Mouse (Mus musculus): Measurements from ENCODE around the gene Chrne. TPM values are rescaled to one million over a fixed set of nuclear protein-coding genes. Genes with fewer than 3 reads are reported as not detected.

Chrne gene
- polyA plus RNA-seq, 1 experiment, result 0.53 TPM

- peaks cover 15% of the 10 kb centered on the region for H3K4me1 ChIP-seq (replicated peaks; ENCODE audit: control insufficient read depth, insufficient read depth, low read length)
- TF ChIP-seq CTCF (IDR thresholded peaks at IDR 0.05; ENCODE audit: borderline replicate concordance, control insufficient read depth, extremely low read depth, insufficient read depth, low read length, poor library complexity) (no peak), POLR2A (IDR thresholded peaks at IDR 0.05; ENCODE audit: control insufficient read depth, extremely low read depth, insufficient read depth, low read length, poor library complexity) (no peak)
- H3K27me3 ChIP-seq (ENCODE audit: control insufficient read depth, insufficient read depth, low read length), result no peaks in the 10 kb centered on the region
- no peak overlapping the region for H3K27ac ChIP-seq (ENCODE audit: control insufficient read depth, insufficient read depth, low read length)
- no peak for DNase-seq
- H3K36me3 ChIP-seq (ENCODE audit: control insufficient read depth, insufficient read depth, low read length), result no peaks in the 10 kb centered on the region
- 99% methylated on average over 6 of the region's 6 CpGs for WGBS
- no peak overlapping the region for H3K4me3 ChIP-seq (ENCODE audit: control insufficient read depth, insufficient read depth, low read length)
These were observed 24.0 kb upstream of the Chrne start for GRCm38 (mm10) chr11:70643051-70643450.

DNA sequence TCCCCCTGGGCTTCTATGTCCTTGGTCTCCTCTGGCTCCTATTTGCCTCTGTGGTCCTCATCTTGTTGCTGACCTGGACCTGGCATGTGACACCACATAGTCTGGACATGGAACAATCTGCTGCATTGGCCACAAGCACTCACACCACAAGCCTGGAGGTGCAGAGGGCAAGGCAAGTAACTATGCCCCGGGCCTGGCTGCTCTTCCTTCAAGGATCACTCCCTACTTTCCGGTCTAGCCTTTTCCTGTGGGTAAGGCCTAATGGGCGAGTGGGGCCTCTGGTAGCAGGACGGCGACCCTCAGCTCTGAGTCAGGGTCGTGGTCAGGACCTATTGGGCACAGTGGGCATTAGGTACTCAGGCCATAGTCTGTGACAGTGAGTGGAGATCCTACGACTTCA is 22.2 kb upstream of the Chrne start:
- no peak for DNase-seq
- Histone ChIP-seq H3K27me3 (ENCODE audit: control insufficient read depth, insufficient read depth, low read length) (no peaks in the 10 kb centered on the region), H3K27ac (ENCODE audit: control insufficient read depth, insufficient read depth, low read length) (no peak overlapping the region), H3K4me3 (ENCODE audit: control insufficient read depth, insufficient read depth, low read length) (no peak overlapping the region), H3K36me3 (ENCODE audit: control insufficient read depth, insufficient read depth, low read length) (no peaks in the 10 kb centered on the region), H3K4me1 (replicated peaks; ENCODE audit: control insufficient read depth, insufficient read depth, low read length) (peaks cover 12% of the 10 kb centered on the region)
- TF ChIP-seq CTCF (IDR thresholded peaks at IDR 0.05; ENCODE audit: borderline replicate concordance, control insufficient read depth, extremely low read depth, insufficient read depth, low read length, poor library complexity) (no peak), POLR2A (IDR thresholded peaks at IDR 0.05; ENCODE audit: control insufficient read depth, extremely low read depth, insufficient read depth, low read length, poor library complexity) (no peak)
- 89% methylated on average over 7 of the region's 7 CpGs for WGBS

- TF ChIP-seq CTCF (IDR thresholded peaks at IDR 0.05; ENCODE audit: borderline replicate concordance, control insufficient read depth, extremely low read depth, insufficient read depth, low read length, poor library complexity) (no peak), POLR2A (IDR thresholded peaks at IDR 0.05; ENCODE audit: control insufficient read depth, extremely low read depth, insufficient read depth, low read length, poor library complexity) (no peak)
- 95% methylated on average over 8 of the region's 8 CpGs for WGBS
- no peaks in the 10 kb centered on the region for H3K36me3 ChIP-seq (ENCODE audit: control insufficient read depth, insufficient read depth, low read length)
- H3K4me1 ChIP-seq (replicated peaks; ENCODE audit: control insufficient read depth, insufficient read depth, low read length), result no peaks in the 10 kb centered on the region
- no peak for DNase-seq
- H3K4me3 ChIP-seq (ENCODE audit: control insufficient read depth, insufficient read depth, low read length), result no peak overlapping the region
- no peak overlapping the region for H3K27ac ChIP-seq (ENCODE audit: control insufficient read depth, insufficient read depth, low read length)
- H3K27me3 ChIP-seq (ENCODE audit: control insufficient read depth, insufficient read depth, low read length), result no peaks in the 10 kb centered on the region
These were observed 21.0 kb upstream of the Chrne start for GRCm38 (mm10) chr11:70639976-70640375.

DNA sequence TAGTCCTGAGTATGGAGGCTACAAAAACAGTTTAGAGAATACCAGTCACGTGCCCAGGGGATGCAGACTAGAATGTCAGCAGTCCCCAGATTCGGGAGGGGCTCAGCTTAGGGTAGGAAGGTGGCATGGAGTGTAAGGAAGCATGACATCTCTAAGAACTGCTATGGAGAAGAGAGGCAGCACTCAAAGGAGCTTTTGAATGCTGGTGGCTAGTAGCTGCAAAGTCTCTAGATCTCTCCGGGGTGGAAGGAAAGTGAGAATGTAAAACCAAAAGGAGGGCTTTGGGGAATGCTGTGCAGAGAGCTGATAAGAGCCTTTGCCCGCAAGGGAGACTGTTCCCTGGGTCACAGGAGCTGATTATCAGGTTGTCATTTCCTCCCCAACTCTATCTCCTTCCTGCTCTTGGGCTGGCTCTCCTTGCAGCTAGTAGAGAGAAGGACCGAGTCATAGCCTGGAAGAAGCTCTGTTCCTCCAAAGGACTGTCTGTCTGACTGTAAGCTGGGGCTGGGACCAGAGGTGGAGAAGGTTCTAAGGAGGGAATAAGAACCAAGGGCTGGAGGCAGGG is 19.8 kb upstream of the Chrne start, which contains the start of gene Gp1ba:
Gene Gp1ba (plus strand): TSS at position 409 of the 565 bp plus-strand sequence.
- WGBS, result 10% methylated on average over 5 of the region's 5 CpGs
- no peak for TF ChIP-seq CTCF (IDR thresholded peaks at IDR 0.05; ENCODE audit: borderline replicate concordance, control insufficient read depth, extremely low read depth, insufficient read depth, low read length, poor library complexity)
- no peak for TF ChIP-seq POLR2A (IDR thresholded peaks at IDR 0.05; ENCODE audit: control insufficient read depth, extremely low read depth, insufficient read depth, low read length, poor library complexity)
- DNase-seq, result no peak
- Histone ChIP-seq H3K27ac (ENCODE audit: control insufficient read depth, insufficient read depth, low read length) (no peak within 1 kb of the TSS), H3K36me3 (ENCODE audit: control insufficient read depth, insufficient read depth, low read length) (no peaks in the 10 kb centered on the region), H3K4me1 (replicated peaks; ENCODE audit: control insufficient read depth, insufficient read depth, low read length) (no peaks in the 10 kb centered on the region), H3K4me3 (ENCODE audit: control insufficient read depth, insufficient read depth, low read length) (no peak within 1 kb of the TSS), H3K27me3 (ENCODE audit: control insufficient read depth, insufficient read depth, low read length) (no peaks in the 10 kb centered on the region)

DNA sequence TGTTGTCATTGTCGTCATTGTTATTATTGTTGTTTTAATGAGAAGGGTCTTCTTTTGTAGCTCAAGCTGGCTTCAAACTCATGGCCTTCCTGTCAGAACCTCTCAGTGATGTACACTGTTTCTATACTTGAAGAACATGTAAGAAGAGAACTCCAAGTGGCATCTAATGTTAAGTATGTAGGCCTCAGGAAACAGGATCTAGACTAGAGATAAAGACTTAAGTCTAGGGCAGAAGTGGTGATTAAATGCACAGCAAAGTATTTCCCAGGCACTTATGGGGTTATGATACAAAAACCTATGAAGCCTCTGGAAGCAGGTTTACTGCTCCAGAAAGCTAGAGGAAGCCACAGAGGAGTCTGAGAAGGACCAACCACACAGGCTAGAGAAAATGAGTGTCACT is 19.3 kb upstream of the Chrne start:
- WGBS, result 90% methylated on average over 1 of the region's 1 CpGs
- H3K4me3 ChIP-seq (ENCODE audit: control insufficient read depth, insufficient read depth, low read length), result no peak overlapping the region
- TF ChIP-seq CTCF (IDR thresholded peaks at IDR 0.05; ENCODE audit: borderline replicate concordance, control insufficient read depth, extremely low read depth, insufficient read depth, low read length, poor library complexity), result no peak
- TF ChIP-seq POLR2A (IDR thresholded peaks at IDR 0.05; ENCODE audit: control insufficient read depth, extremely low read depth, insufficient read depth, low read length, poor library complexity), result no peak
- H3K36me3 ChIP-seq (ENCODE audit: control insufficient read depth, insufficient read depth, low read length), result no peaks in the 10 kb centered on the region
- no peak for DNase-seq
- H3K4me1 ChIP-seq (replicated peaks; ENCODE audit: control insufficient read depth, insufficient read depth, low read length), result no peaks in the 10 kb centered on the region
- H3K27ac ChIP-seq (ENCODE audit: control insufficient read depth, insufficient read depth, low read length), result no peak overlapping the region
- H3K27me3 ChIP-seq (ENCODE audit: control insufficient read depth, insufficient read depth, low read length), result no peaks in the 10 kb centered on the region

DNA sequence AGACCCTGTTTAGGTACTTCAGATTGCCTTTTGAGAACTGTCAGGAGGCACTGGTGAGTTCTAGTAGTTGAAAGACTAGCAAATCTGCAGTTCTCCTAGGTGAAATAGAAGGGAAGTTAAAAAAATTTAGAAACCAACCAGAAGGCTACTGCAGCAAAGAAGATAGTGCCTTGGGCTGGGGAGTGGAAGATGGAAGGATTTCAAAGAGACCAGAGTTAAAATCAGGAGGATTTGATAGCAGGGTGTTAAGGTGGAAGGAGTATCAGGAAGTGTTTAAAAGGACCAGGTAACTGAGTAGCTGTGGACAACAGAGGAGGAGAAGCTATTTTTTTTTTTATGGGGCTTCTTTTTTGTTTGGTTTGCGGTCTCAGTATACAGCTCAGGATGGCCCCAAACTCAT is 18.7 kb upstream of the Chrne start:
- Histone ChIP-seq H3K27ac (ENCODE audit: control insufficient read depth, insufficient read depth, low read length) (no peak overlapping the region), H3K4me3 (ENCODE audit: control insufficient read depth, insufficient read depth, low read length) (no peak overlapping the region), H3K27me3 (ENCODE audit: control insufficient read depth, insufficient read depth, low read length) (no peaks in the 10 kb centered on the region), H3K4me1 (replicated peaks; ENCODE audit: control insufficient read depth, insufficient read depth, low read length) (no peaks in the 10 kb centered on the region), H3K36me3 (ENCODE audit: control insufficient read depth, insufficient read depth, low read length) (no peaks in the 10 kb centered on the region)
- no peak for DNase-seq
- WGBS, result 100% methylated on average over 1 of the region's 1 CpGs
- no peak for TF ChIP-seq POLR2A (IDR thresholded peaks at IDR 0.05; ENCODE audit: control insufficient read depth, extremely low read depth, insufficient read depth, low read length, poor library complexity)
- TF ChIP-seq CTCF (IDR thresholded peaks at IDR 0.05; ENCODE audit: borderline replicate concordance, control insufficient read depth, extremely low read depth, insufficient read depth, low read length, poor library complexity), result no peak

GRCm38 (mm10) chr11:70635601-70636000 is 16.6 kb upstream of the Chrne start:
- Histone ChIP-seq H3K27ac (ENCODE audit: control insufficient read depth, insufficient read depth, low read length) (no peak overlapping the region), H3K27me3 (ENCODE audit: control insufficient read depth, insufficient read depth, low read length) (no peaks in the 10 kb centered on the region), H3K4me1 (replicated peaks; ENCODE audit: control insufficient read depth, insufficient read depth, low read length) (no peaks in the 10 kb centered on the region), H3K36me3 (ENCODE audit: control insufficient read depth, insufficient read depth, low read length) (no peaks in the 10 kb centered on the region), H3K4me3 (ENCODE audit: control insufficient read depth, insufficient read depth, low read length) (no peak overlapping the region)
- TF ChIP-seq CTCF (IDR thresholded peaks at IDR 0.05; ENCODE audit: borderline replicate concordance, control insufficient read depth, extremely low read depth, insufficient read depth, low read length, poor library complexity) (no peak), POLR2A (IDR thresholded peaks at IDR 0.05; ENCODE audit: control insufficient read depth, extremely low read depth, insufficient read depth, low read length, poor library complexity) (no peak)
- no peak for DNase-seq
- 91% methylated on average over 4 of the region's 4 CpGs for WGBS
